Mouse (Mus musculus) heart, adult 9 months (tissue): Measurements from ENCODE around the gene Oscar.

ENCODE experiments used
- DNase-seq, 2 experiments: peaks; one replicate each; pipeline ENCODE4 v3.0.0; 2022; ENCODE audit warnings: low spot score in 2 of 2

The Oscar gene

GRCm38 (mm10) chr7:3616057-3616388, at the start of gene Oscar:
TSS of gene Oscar (minus strand) at chr7:3616157.
- DNase-seq, result no peak

GRCm38 (mm10) chr7:3665215-3666114, 49.5 kb upstream of the Oscar start, which contains the start of gene Leng1:
TSS of gene Leng1 (minus strand) at chr7:3665840.
- DNase-seq, result peak; percentile 99

GRCm38 (mm10) chr7:3664524-3665214, 48.7 kb upstream of the Oscar start:
- peak in 1 of 2 experiments; percentile 30 for DNase-seq

GRCm38 (mm10) chr7:3658578-3658977, 42.6 kb upstream of the Oscar start:
- DNase-seq, result no peak

GRCm38 (mm10) chr7:3656966-3657365, 41.0 kb upstream of the Oscar start:
- DNase-seq, result no peak

GRCm38 (mm10) chr7:3646641-3647040, 30.7 kb upstream of the Oscar start:
- DNase-seq, result no peak

GRCm38 (mm10) chr7:3646188-3646587, 30.2 kb upstream of the Oscar start:
- DNase-seq, result no peak

- DNase-seq, result peak in 1 of 2 experiments; percentile 12
These were observed 29.6 kb upstream of the Oscar start for GRCm38 (mm10) chr7:3645488-3646025.

GRCm38 (mm10) chr7:3644672-3645487, 28.9 kb upstream of the Oscar start, which contains the start of gene Cnot3:
TSS of gene Cnot3 (plus strand) at chr7:3645268.
- peak; percentile 100 for DNase-seq

GRCm38 (mm10) chr7:3644348-3644671, 28.4 kb upstream of the Oscar start:
- no peak for DNase-seq

- no peak for DNase-seq
These were observed 27.9 kb upstream of the Oscar start for GRCm38 (mm10) chr7:3643843-3644242.

GRCm38 (mm10) chr7:3643412-3643811, 27.5 kb upstream of the Oscar start:
- DNase-seq, result no peak

GRCm38 (mm10) chr7:3630478-3630815, 14.5 kb upstream of the Oscar start:
- DNase-seq, result no peak

GRCm38 (mm10) chr7:3629543-3630477, 13.9 kb upstream of the Oscar start, which contains the start of the genes Tfpt and Prpf31:
TSS of gene Tfpt (minus strand) at chr7:3629929.
TSS of gene Prpf31 (plus strand) at chr7:3629985.
- DNase-seq, result peak; percentile 92 to 96

GRCm38 (mm10) chr7:3629030-3629429, 13.1 kb upstream of the Oscar start:
- DNase-seq, result peak in 1 of 2 experiments; percentile 13

GRCm38 (mm10) chr7:3617242-3617995, 1.5 kb upstream of the Oscar start, which contains the start of gene Ndufa3:
TSS of gene Ndufa3 (plus strand) at chr7:3617373.
- peak; percentile 83 to 88 for DNase-seq

- DNase-seq, result no peak
These were observed 658 bp upstream of the Oscar start for GRCm38 (mm10) chr7:3616389-3617241.

- no peak for DNase-seq
These were observed 1.9 kb downstream of the Oscar start for GRCm38 (mm10) chr7:3614021-3614420.

- no peak for DNase-seq
These were observed 5.0 kb downstream of the Oscar start for GRCm38 (mm10) chr7:3611006-3611405.
